Mouse (Mus musculus) cerebellum, adult 2 months (tissue): ENCODE measurements around the gene Rab31. TPM values are rescaled to one million over a fixed set of nuclear protein-coding genes. Genes with fewer than 3 reads are reported as not detected.

Experiments
- DNase-seq, 2 experiments: peaks; one replicate each; pipeline ENCODE4 v3.0.0; 2021
- H3K27ac ChIP-seq: fragments of 200-500 bp; 2 replicates; pipeline ENCODE4 v1.5.1; 2012; ENCODE audit warnings: low read length, control low read depth, inconsistent platforms; ENCODE audit not compliant: insufficient read depth
- H3K27me3 ChIP-seq: fragments of 200-500 bp; 2 replicates; pipeline ENCODE4 v1.6.1; 2012; ENCODE audit warnings: inconsistent platforms, mild to moderate bottlenecking, low read length, moderate library complexity; ENCODE audit not compliant: control insufficient read depth, insufficient read depth
- H3K4me1 ChIP-seq: fragments of 200-500 bp; 2 replicates; pipeline ENCODE4 v1.6.1; 2011; ENCODE audit warnings: low read length; ENCODE audit not compliant: control insufficient read depth, insufficient read depth
- H3K4me3 ChIP-seq: fragments of 200-500 bp; replicated peaks from 2 replicates; pipeline ENCODE3; 2011; ENCODE audit warnings: mild to moderate bottlenecking, low read depth, low read length, control low read depth; ENCODE audit not compliant: insufficient read depth
- CTCF ChIP-seq: fragments of 200-500 bp; IDR thresholded peaks from 2 replicates; pipeline ENCODE4 v1.5.1; 2011; ENCODE audit warnings: low read depth, mild to moderate bottlenecking, control low read depth, low read length, moderate library complexity, borderline replicate concordance; ENCODE audit not compliant: insufficient read depth
- POLR2A ChIP-seq: fragments of 200-500 bp; IDR thresholded peaks from 2 replicates; pipeline ENCODE4 v1.6.1; 2011; ENCODE audit warnings: low read length, control low read depth, borderline replicate concordance; ENCODE audit not compliant: insufficient read depth
- WGBS: fragments of 180-500 bp; shearing (Covaris S2); methylation state at CpG from one replicate; pipeline ENCODE4 v1.1.7; 2018; 5-methylcytosine and 5-hydroxymethylcytosine counted together
- polyA plus RNA-seq: library from polyadenylated mRNA; depleted of rRNA; stranded (reverse); fragments of >200 nt; gene quantifications from 2 replicates; pipeline ENCODE4 v1.2.3, GENCODE M21; 2012

The Rab31 gene
- polyA plus RNA-seq, 1 experiment = 79.7 TPM

- Histone ChIP-seq H3K27me3 (no peaks in the 10 kb centered on the region), H3K27ac (no peak overlapping the region), H3K4me3 (no peak overlapping the region), H3K4me1 (peaks cover 4% of the 10 kb centered on the region; the same call in 1 of the 2 replicates)
- TF ChIP-seq POLR2A (no peak), CTCF (no peak)
- WGBS = 94% methylated on average over 5 of the region's 5 CpGs
- DNase-seq = no peak
Observed at GRCm38 (mm10) chr17:65726755-65727154, 45.8 kb downstream of the Rab31 start.

GRCm38 (mm10) chr17:65726274-65726673 is 46.3 kb downstream of the Rab31 start:
- 88% methylated on average over 6 of the region's 6 CpGs for WGBS

GRCm38 (mm10) chr17:65725814-65726213 is 46.7 kb downstream of the Rab31 start:
- no peaks in the 10 kb centered on the region for H3K27me3 ChIP-seq
- H3K4me1 ChIP-seq = peaks cover 4% of the 10 kb centered on the region; the same call in 1 of the 2 replicates
- DNase-seq = no peak
- no peak for TF ChIP-seq CTCF
- no peak for TF ChIP-seq POLR2A
- 84% methylated on average over 2 of the region's 2 CpGs for WGBS
- H3K4me3 ChIP-seq = no peak overlapping the region
- H3K27ac ChIP-seq = no peak overlapping the region

More at GRCm38 (mm10) chr17:65726274-65726673, 46.3 kb downstream of the Rab31 start:
- Histone ChIP-seq H3K27ac (no peak overlapping the region), H3K4me3 (no peak overlapping the region), H3K27me3 (no peaks in the 10 kb centered on the region), H3K4me1 (peaks cover 4% of the 10 kb centered on the region; the same call in 1 of the 2 replicates)
- DNase-seq = no peak
- TF ChIP-seq POLR2A = no peak
- peak; percentile 35; the same call in 1 of the 2 replicates for TF ChIP-seq CTCF

GRCm38 (mm10) chr17:65725381-65725780 is 47.2 kb downstream of the Rab31 start:
- no peak overlapping the region for H3K27ac ChIP-seq
- 51% methylated on average over 8 of the region's 8 CpGs for WGBS
- no peak for DNase-seq
- H3K4me3 ChIP-seq = no peak overlapping the region
- TF ChIP-seq CTCF = no peak
- TF ChIP-seq POLR2A = no peak
- H3K4me1 ChIP-seq = peaks cover 4% of the 10 kb centered on the region; the same call in 1 of the 2 replicates
- H3K27me3 ChIP-seq = no peaks in the 10 kb centered on the region

GRCm38 (mm10) chr17:65724254-65724653 is 48.3 kb downstream of the Rab31 start:
- Histone ChIP-seq H3K27me3 (no peaks in the 10 kb centered on the region), H3K4me3 (no peak overlapping the region), H3K4me1 (peaks cover 4% of the 10 kb centered on the region; the same call in 1 of the 2 replicates), H3K27ac (no peak overlapping the region)
- 68% methylated on average over 11 of the region's 11 CpGs for WGBS
- no peak for TF ChIP-seq CTCF
- TF ChIP-seq POLR2A = no peak
- DNase-seq = no peak

GRCm38 (mm10) chr17:65723633-65724032 is 48.9 kb downstream of the Rab31 start:
- no peak for DNase-seq
- no peak overlapping the region for H3K27ac ChIP-seq
- TF ChIP-seq CTCF (no peak), POLR2A (no peak)
- H3K4me3 ChIP-seq = no peak overlapping the region
- H3K4me1 ChIP-seq = peaks cover 4% of the 10 kb centered on the region; the same call in 1 of the 2 replicates
- 92% methylated on average over 8 of the region's 8 CpGs for WGBS
- no peaks in the 10 kb centered on the region for H3K27me3 ChIP-seq

GRCm38 (mm10) chr17:65721330-65721729 is 51.2 kb downstream of the Rab31 start:
- no peaks in the 10 kb centered on the region for H3K27me3 ChIP-seq
- H3K27ac ChIP-seq = no peak overlapping the region
- DNase-seq = no peak
- H3K4me3 ChIP-seq = no peak overlapping the region
- TF ChIP-seq POLR2A (no peak), CTCF (no peak)
- H3K4me1 ChIP-seq = no peaks in the 10 kb centered on the region

- Histone ChIP-seq H3K27ac (no peak overlapping the region), H3K4me3 (no peak overlapping the region), H3K4me1 (no peaks in the 10 kb centered on the region), H3K27me3 (no peaks in the 10 kb centered on the region)
- no peak for TF ChIP-seq CTCF
- TF ChIP-seq POLR2A = no peak
- 97% methylated on average over 5 of the region's 5 CpGs for WGBS
- no peak for DNase-seq
Observed at GRCm38 (mm10) chr17:65719826-65720225, 52.7 kb downstream of the Rab31 start.

- H3K27ac ChIP-seq = no peak overlapping the region
- 93% methylated on average over 2 of the region's 2 CpGs for WGBS
- H3K4me3 ChIP-seq = no peak overlapping the region
- H3K27me3 ChIP-seq = no peaks in the 10 kb centered on the region
- TF ChIP-seq CTCF (no peak), POLR2A (no peak)
- no peak for DNase-seq
- H3K4me1 ChIP-seq = peaks cover 5% of the 10 kb centered on the region
Observed at GRCm38 (mm10) chr17:65718578-65718977, 54.0 kb downstream of the Rab31 start.
